Mouse (Mus musculus) ovary, postnatal 36 days (tissue): Measurements from ENCODE around the gene Tsc22d3.

ENCODE experiments used
- DNase-seq: peaks from one replicate; pipeline ENCODE4 v3.0.0; 2022; ENCODE audit warnings: low spot score, mixed read lengths

Tsc22d3 gene

DNA sequence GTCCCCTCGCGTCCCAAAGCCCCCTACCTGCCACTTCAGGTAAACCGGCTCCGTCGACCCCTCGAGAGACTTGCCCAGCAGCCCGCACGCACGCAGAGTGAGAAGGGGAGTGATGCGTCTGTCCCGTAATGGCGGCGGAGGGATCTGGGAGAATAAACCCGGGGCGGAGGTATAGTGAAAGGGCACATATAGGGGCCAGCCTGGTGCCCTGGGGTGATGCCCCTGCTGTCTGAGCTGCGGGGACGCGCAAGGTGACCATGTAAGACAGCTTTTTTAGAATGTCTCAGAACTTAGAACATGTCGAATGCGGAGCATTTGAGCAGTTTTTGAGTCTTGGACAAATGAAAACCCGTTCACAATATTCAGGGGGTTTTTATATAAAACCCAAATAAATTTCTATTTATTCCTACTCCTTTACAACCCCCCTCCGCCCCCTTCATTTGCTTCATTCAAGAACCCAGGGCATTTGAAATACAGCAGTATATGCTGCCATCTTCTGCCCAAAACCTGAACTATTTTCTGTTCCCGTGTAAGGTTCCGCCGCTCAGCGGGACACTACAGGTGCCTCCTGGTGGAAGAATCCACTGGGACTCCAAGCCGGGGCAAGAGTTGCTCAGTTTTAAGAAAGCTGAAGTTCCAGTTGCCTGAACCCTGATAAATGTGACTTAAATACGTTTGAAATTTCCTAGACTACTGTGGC is at the start of gene Tsc22d3:
TSS of gene Tsc22d3 (minus strand) at position 250 of the 700 bp plus-strand sequence.
- peak; percentile 34 for DNase-seq

DNA sequence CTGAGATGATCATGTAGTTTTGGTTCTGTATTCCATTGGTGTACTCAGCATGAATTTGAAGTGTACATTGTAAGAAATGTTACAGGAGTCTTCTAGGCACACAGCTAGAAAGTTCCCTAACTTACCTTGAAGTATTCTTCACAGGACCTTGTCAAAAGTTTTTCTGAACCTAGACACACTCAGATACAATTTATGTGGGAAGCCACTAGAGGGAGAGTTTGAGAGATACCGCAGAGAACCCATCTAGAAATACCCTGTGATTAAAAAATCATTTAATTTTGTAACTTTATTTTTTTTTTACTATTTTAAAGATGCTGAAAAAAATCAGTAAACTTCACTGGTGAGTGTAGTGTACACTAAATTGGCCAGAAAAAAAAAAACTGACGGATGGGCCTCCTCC is 39.1 kb upstream of the Tsc22d3 start:
- DNase-seq: no peak

DNA sequence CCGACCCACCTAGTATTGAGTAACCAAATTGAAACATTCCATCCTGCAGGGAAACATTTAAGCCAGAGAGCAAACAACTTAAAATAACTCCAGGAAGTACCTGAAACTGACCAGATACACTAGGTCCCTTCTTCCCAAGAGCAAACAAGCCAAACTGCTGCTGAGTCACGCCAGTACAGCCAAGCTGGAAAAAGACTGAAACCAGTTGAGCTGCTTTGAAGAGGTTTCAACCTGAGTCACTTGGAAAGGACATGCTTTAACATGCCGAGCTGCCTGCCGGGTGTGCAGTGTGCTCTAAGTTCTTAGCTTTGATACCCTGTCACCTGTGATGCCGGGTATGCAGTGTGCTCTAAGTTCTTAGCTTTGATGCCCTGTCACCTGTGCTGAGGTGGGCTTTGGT is 37.6 kb upstream of the Tsc22d3 start:
- DNase-seq: no peak

DNA sequence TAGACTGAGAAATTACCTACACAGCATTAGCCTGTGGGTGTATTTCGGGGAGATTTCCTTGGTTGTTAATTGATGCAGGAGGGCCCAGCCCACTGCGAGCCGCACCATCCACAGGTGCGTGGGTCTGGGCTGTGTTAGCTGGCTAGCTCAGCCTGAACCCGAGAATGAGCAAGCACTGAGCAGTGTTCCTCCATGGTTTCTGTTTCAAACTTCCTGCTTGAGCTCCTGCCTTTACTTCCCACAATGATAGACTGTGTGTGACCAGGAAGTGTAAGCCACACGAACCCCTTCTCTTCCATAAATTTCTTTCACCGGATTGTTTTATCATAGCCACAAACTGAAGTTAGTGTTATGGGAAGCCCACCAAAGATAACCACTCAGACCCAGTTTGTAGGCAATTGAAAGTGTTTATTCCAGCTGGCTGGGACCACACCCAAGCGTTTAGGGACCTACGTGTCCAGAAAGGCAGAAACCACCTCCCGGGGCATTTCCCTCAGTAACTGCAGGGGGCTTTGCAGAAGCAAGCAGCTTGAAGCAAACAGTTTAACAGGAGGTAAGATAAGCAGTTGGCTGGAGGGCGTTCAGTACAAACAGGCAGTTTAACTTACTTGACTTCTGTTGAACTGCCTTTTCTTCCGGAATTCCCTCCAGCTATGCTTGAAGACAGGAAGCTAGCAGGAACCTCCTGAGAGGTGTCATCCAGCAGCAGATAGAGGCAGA is 24.6 kb upstream of the Tsc22d3 start:
- no peak for DNase-seq

DNA sequence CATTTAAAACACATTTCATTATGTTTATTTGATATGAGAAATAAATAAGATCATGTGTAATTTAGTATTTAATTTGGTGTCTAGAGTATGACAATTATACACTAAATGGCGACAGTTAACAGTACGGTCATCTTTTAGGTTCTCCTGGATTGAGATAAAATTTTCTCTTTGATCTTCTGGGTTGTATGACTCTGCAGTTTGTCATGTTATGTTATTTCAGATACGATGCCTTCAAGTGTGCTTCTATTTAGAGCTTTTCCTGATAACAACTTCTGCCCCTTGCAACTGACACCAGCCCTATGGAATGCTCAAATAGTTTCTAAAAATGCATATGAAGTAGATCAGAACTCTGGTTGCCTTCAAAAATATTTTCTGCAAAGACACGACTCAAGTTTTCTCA is 9.5 kb upstream of the Tsc22d3 start:
- DNase-seq: no peak

DNA sequence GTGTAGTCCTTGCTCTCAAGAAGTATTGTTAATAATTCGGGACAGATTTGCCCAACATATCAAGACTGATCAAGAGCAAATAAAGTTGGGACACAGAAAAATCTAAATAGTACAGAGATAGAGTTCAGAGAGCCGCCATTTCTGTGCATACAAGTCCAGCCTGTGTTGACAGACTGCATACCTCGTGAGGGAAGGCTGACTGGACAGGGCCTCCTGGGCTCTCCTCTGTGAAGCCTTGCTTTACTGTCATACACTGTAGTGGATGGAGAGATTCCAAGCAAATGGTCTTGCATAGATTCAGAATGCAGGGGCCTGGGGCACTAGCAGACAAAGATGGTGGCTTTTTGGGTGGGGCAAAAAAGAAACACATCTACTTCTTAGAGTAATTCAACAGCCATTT is 1.4 kb upstream of the Tsc22d3 start:
- DNase-seq: no peak

DNA sequence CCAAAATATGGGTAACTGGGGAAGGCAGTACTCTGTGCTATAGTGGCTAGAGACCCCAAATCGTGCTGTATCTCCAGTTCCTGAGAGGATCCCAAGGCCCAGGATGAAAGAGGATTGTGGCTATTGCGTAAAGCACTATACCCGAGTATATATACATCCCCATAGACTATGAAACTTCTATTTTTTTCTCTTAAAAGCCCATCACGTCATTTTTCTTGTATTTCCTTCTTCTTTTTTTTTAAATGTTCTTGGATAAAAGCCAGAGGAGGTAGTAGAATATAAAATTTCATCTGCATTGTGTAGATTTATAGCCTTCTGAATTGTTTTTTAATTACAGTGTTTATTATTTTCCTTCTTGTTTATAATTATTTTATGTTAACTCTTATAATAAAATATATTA is 852 bp upstream of the Tsc22d3 start:
- DNase-seq: no peak

DNA sequence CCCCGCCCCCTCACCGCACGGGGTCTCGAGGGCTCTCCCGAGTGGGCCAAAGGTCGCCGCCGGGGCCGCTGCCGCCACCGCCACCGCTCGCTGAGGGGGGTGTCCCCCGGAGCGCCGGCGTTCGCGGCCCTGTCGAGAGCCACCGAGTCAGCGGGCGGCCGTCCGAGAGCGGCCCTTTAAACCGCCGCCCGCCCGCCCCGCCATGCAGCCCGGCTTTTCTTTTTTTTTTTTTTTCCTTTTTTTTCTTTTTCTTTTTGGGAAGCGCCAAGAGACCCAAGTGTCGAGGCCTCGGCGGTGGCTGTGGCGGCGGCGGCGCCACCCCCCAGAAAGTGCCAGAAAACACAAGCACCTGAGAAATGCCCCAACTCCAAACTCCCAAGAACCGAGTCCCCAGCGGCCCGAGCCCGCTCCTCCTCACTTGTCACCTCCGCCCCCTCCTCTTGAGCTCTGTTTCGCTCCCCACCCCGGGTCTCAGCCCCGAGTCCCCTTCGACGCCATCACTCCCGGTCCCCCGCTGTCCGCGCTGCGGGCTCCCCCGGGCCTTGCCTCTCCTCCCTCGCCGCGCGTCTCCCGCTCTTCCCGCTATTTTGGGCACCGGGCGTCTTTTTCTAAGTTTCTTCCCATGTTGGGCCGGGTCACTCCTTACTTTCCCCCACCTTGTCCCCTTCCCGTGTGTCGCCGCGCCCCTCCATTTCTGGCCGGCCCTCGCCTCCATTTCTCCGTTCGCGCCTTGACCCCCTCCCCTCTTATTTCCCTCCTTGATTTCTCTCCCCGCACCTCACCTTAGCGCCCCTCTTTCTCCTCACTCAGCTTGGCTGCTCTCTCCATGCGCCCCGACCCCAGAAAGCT is 674 bp downstream of the Tsc22d3 start:
- peak; percentile 13 for DNase-seq

DNA sequence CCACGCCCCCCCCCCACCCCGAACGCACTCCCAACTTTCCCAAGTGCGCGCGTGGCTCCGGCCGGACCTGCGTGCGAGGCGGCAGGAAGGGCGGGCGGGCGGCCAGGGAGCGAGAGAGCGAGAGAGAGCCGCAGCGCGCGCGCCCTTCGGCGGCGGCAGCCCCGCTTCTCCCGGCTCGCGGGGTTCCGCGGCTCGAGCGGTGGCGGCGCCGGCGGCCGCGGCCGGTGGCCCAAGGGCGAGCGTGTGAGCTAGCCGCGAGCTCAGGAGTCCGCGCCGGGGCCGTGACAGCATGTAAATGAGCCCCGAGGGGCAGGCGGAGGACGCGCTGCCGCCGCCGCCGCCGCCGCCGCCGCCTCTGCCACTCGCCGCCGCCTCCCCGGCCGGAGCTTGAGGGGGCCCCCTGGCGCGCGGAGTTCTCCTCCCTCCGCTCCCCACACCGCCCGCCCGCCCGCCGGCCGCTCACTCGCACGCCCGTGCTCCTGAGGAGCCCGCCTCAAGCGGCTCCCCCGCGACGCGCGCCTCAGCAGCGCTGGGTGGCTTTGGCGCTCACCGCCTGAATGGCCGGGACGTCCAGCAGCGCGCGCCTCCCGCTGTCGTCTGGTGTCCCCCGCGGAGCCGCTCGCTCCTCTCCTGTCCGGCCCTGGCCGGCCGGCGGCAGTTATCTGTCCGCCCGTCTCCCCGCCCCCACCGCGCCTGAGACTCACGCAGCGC is 1.5 kb downstream of the Tsc22d3 start:
- DNase-seq: peak; percentile 69

DNA sequence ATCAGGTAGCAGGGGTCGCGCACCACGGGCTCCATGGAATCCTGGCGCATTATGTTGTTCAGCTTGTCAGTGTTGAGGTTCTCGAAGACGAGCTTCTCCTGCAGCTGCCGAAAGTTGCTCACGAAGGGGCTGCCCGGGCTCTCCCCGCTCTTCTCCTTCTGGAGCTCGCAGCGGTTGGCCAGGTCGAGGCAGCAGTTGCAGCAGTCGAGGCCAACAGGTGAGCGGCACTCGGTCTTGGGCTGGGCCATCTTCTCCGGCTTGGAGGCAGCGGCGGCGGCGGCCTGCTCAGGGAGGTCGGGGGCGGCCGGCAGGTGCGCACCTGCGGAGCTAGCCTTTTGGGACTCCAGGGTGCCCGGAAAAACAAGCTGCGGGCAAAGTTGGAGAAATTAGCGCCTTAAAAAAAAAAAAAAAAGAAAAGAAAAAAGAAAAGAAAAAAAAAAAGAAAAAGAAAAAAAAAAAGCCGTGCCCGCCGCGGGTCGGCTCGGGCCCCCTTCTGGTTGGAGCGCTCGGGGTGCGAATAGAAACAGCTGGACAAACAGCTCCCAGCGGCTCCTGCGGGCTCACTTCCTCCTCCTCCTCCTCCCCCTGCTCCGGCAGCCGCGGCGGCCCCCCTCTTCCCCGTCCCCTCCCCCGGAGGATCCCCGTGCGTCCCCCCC is 2.1 kb downstream of the Tsc22d3 start:
- DNase-seq: peak; percentile 15

DNA sequence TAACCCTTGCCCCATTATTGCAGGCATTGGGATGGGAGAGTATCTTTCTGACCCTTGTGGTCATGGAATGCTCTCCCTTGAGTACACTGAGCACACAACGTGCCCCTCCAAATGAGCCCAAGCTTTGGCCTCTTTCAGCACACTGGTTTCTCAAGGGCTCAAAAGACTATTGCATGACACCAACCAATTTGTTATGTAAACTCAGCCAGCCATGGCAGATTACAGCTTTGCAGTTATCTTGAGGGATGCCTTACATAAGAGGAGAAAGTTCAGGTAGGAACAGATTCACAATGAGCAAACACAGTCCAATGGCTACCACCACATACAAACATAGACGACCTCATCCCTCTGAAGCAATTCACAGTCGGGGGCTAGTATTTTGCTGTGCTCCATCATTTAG is 9.3 kb downstream of the Tsc22d3 start:
- no peak for DNase-seq

DNA sequence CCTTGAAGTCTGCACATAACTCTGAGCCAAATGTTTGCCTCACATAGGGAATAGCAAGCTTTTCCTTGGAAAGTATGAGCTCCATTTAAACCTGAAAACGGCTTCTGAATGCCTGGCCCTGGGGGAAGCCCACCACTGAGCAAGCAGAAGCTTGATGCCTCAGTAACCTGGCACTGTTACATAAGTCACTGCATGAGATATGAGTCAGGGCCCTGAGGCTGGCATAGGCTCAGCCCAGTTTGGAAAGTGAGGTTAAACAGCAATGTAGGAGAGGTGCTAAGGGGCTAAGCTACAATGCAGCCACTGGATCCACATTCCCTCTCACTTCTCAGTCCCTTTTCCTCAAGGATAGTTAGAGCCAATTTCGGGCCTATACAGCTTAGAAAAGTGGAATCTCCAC is 10.3 kb downstream of the Tsc22d3 start:
- DNase-seq: no peak

DNA sequence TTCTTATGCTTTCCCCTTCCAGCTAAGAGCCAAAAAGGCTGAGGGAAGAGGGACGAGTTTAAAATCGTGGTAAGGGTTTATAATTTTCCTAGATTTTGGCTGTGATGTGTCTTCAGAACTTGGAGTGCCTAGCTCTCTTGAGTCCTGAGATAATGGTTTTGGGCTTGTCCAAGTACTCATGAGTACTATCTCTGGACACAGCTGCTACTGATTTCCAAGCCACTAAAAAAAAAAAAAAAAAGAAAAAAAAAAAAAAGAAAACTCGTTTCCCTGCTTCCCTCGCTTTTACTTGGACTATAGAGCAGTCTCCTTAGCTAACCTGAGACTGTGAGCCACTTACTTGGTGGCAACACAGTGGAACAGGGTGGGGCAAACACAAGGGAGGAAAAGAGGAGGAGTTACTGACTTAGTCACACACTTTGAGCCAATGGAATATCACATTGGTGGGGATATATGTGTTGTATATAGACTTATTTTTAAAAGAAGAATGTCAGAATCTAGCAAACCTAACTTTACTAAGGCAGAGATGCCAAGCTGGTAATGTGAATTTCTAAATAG is 11.2 kb downstream of the Tsc22d3 start:
- no peak for DNase-seq

DNA sequence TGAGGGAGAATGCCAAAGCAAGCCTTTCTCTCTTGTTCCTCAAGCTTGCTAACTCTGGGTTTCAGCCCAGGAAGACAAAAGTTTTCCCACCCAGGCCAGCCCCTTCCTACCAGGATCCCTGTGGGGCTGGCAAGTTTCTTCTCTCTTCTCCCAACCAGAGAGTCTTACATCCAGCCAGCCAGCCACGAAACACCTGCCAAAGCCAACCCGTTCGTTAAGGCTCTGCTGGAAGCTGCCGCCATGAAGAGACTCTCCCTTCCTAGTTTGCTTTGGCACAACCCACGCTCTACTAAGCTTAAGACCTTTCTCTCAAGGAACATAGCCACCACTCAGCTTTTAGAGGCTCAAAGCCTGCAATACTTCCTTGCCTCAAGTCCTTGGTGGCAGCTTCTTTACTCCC is 11.9 kb downstream of the Tsc22d3 start:
- no peak for DNase-seq

DNA sequence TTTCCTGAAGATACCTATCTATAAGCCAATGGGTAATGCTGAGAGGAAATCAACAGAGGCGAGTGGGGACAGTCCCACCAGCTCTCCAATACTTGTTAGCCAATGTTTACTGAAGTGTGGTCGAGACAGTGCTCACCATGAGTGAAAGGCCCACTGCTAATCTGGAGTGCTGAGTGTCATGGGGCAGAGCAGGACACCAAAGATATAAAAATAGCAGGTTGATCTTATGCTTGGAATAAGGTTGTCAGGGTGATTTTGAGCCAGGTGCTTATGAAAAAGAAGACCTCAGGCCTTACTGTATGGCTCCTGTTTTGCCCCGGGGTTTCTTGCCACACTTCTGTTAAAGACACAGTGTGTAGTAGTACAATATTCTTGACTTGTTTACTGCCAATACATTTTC is 20.0 kb downstream of the Tsc22d3 start:
- DNase-seq: no peak

DNA sequence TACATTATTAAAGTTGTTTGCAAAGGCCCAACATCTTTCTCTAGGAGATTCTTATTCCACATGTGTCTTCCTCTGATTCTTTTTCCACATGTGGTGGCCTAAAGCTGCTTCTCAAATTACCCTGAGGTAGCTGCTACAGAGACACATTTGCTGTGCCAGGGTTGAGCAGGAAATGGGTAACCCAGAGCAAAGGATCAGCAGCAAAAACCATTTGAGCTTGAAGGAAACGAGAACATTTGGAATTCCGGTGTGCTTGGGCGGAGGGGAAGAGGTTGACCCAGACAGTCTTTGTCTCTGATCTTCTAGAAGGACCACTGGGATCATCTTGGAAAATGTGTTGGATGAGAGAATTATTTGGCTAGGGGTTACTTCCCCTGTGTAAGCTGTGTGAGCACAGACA is 24.8 kb downstream of the Tsc22d3 start:
- no peak for DNase-seq

DNA sequence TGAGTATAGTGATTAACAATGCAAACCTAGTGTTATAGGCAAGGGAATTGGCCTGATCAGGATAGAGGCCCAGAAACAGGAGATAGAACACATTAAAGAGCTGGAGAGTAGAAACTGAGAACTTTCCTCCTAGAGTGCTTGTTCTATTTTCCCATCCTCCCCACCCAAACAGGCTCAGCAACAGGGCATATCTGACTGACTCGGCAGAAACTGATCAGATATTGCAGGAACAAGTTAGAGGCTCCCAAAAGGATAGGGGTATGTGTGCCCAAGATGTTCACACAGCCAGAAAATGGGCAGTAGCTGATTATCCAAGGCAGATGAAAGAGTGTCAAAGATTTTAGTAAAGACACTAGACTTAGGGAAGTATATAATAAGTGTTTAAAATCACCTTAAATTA is 25.3 kb downstream of the Tsc22d3 start:
- DNase-seq: no peak

DNA sequence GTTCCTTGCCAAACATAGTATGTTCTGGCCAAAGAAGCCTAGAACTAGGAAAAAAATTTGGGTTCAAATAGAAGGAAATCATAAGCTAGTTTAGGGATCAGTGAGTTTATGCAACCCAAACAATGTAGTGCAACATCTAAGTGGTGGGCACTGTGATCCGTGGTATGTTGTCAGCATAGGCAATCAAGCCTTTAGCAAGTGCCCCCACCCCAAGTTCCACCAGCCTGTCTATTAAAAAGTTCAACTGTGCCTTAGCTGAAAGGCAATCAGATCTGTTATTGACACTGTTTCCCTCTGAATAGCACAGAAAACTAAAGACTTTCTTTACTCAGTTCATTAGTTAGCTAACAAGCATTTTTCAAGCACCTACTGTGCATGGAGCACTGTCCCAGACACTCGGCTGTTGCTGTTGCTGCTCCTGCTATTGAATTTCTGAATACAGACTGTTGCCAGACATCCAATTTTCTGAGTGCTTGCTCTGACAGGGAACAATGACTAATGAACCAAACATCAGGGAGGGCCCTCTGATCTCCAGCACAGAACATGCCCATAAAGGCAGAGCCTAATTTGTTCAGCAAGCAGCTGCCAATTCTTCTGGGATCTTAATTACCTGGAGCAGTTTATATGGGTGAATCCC is 27.6 kb downstream of the Tsc22d3 start:
- DNase-seq: no peak

DNA sequence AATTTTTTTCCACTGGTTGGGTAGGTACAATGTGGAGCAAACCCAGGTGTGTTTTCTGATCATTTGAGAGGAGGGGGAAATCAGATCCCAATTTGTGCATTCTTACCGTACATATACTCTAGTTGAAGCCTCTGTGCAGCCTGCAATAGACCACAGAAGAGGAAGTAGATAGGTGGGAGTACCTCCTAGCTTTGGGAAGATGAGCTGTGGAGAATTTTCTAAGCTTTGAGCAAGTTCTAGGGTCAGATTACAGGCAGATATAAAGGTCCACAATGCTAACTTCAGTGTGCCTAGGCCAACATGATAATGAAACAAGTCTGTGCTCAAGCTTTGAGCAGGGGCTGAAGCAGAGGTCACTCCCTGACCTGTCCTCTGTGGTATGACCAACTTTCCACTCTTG is 30.9 kb downstream of the Tsc22d3 start:
- DNase-seq: no peak

DNA sequence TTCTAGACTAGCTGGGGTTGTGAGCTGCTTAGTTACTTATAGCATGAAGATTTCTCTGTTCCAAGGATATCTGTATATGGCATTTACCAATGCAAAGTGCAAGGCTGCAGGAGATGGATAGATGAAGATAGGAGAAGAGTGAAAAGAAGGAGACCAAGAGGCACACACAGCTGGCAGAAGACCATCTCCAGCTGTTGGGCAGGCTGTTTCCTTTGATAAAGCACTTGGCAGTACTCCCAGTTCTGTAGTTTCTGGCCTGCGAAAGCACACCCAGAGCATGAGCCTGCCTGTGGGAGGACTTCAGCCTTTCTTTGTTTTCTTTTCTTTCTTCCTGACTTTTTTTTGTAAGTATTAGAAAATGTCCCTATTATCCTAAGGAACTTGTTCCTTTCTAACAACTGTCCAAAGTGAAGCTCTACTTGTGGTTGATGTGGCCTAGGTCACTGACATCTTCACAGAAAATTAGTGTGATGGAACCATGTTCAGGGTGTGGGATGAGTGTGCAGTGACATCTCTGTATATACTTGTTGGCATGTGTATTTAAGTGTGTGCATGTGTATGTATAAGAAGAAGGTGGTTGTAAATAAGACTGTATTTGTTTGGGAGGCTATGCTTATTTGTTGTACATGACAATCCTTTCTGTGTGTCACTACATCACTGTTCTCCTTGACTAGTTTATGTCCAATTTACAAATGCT is 32.6 kb downstream of the Tsc22d3 start:
- DNase-seq: peak; percentile 25
